Mouse (Mus musculus): ENCODE measurements around the gene Npat.

Gene Npat

DNA sequence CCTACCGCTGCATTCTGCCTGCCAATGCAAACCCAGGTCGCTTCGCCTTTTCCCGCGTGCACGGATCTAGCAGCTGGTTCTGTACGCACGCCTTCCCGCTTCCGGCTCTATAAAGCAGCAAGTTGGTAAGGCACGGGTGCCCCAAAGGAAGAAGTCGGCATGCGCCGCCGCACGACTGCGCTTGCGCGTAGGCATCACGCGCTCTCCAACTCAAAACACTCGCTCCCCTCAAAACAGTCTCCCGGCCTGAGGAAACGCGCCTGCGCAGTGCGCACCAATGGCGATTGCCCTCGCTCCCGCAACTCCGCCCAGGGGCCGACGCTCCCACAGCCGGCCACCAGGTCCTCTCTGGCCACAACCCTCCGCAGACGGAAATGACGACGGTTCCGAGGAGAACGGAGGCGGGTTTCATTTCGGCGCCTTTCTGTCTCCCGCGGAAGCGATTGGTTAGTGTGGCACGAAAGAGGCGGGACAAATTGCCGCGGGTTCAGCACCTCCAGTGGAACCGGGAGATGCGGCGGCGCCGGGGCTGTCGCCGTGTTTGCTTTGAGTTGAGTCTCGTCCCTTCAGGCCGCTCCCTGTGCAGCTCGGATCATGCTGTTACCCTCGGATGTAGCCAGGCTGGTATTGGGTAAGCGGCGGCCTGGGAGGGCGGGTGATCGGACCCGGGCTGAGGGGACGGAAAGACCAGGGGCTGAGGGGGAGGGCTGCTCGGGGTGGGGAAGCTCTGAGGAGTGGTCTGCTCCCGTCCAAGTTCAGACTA, at the start of gene Npat, which contains the start of gene Atm:
Gene Npat (plus strand): TSS at position 490 of the 763 bp plus-strand sequence.
Gene Atm (minus strand): TSS at position 183 of the 763 bp plus-strand sequence.
- DNase-seq (ENCODE audit: low read depth, low spot score) = peak; percentile 100

- DNase-seq (ENCODE audit: low read depth, low spot score) = peak; percentile 47
Observed at GRCm38 (mm10) chr9:53508053-53508452, 28.8 kb upstream of the Npat start.

DNA sequence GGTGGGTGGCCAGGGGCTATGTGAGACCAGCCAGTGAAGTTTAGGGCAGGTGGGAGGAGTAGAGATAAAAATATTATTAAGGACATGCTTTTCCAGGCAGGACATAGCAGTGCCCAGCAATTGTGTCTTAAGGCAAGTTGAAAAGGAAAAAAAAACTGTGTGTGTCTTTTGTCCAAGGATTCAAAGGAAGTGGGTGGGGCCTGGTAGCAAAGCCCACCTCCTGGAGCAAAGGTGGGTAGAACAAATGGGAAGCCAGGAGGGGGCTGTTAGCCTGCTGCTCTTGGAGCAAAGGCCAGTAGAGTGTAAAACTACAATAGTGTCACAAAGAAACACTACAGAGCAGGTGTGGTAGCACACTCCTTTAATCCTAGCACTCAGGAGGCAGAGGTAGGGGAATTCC, 22.8 kb upstream of the Npat start:
- DNase-seq (ENCODE audit: low read depth, low spot score) = no peak

DNA sequence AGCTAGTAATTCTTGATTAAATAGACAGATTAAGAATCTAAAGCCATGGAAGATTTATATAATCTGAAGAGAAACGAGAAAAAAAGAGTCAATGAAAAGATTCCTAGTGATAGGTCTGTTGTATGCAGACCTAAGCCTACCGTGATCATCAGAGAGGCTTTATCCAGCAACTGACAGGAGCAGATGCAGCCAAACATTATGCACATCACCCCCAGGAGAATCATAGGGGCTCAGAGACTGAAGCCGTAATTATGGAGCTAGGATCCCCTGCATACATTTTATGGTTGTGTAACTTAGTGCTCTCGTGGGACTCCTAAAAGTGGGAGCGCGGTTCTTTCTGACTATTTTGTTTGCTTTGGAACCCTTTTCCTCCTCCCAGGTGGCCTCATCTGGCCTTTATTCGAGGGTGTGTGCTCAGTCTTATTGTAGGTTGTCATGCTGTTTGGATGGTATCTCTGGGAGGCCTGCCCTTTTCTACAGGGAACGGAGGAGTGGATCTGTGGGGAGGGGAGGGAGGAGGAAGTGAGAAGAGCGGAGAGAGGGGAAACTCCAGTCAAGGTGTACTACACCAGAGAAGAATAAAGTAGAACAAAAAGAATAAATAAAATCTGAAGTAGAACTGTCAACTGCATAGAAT, 19.4 kb upstream of the Npat start:
- DNase-seq (ENCODE audit: low read depth, low spot score) = no peak

DNA sequence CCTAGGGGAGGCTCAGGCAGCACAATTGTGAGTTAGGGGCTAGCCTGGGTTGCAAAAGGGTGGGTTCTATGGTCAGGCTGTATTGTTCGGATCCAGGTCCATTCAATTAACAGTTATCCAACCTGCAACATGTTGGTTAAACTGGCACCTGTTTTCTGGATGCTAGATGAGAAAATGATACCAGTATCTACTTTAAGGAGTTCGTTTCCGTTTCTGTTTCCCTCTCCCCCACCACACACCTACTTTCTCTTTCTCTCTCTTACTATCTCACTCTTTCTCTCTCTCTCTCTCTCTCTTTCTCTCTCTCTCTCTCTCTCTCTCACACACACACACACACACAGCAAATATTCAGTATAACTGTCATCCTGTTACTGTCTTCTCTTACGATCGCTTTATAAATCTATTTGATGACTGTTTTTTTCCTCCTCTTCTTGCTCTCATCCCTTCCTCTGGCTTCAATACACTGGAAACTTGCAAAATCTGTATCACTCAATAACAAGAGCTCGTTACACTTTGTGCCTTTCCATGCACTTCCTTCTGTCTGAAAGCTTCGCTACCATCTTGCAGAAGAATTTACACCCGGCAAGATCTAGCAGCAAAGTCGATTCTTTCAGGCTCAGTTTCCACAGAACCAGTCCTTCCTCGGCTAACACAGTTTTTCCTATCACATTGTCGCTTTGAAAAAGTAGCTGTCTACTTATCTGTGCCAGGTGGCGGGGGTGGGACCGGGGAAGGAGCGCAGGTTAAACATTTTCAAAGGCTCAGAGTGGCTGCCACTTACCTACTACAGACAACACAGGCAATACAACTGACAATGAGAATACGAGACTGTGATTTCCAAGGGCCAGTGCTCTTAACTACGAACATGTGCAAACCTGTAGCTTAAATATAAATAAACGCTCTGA, 1.2 kb upstream of the Npat start:
- DNase-seq (ENCODE audit: low read depth, low spot score) = no peak

GRCm38 (mm10) chr9:53537336-53537965, 604 bp downstream of the Npat start:
- no peak for DNase-seq (ENCODE audit: low read depth, low spot score)

GRCm38 (mm10) chr9:53570662-53571061, 33.8 kb downstream of the Npat start:
- DNase-seq (ENCODE audit: low read depth, low spot score) = no peak

DNA sequence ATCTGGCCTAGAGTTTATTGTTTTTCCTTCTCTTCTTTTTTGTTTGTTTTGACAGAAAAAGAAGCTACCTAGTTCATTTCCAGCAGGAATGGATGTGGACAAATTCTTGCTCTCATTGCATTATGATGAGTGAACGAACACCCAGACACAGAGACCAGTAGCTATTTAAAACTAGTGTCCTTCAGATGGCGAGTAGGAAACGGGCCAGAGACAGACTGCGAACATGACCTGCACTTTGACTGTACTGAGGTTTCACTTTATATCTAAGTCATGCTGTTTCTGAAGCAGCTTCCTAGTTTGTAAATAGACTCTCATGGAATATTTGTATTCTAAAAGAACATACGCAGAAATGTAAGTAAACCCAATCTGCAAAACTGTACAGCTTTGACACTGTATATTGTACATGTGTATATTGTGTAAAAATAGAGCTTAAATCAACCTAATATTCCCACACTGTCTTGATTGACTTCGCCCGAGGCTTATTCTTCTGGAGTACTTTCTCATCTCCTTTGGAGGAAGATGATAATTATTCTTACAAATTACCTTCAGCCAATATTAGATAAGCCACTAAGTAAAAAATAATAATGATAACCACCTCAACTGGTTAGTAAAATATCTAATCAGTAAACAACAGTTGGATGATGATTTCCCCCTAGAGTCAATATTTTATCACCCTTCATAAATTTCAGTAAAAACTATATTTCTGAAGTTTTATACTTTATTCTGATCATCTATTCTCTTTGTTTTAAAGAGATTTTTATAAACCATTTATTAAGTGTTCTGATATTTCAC, 35.9 kb downstream of the Npat start:
- no peak for DNase-seq (ENCODE audit: low read depth, low spot score)

- no peak for DNase-seq (ENCODE audit: low read depth, low spot score)
Observed at GRCm38 (mm10) chr9:53575721-53576120, 38.9 kb downstream of the Npat start.

- DNase-seq (ENCODE audit: low read depth, low spot score) = no peak
Observed at GRCm38 (mm10) chr9:53581870-53582269, 45.0 kb downstream of the Npat start.

DNA sequence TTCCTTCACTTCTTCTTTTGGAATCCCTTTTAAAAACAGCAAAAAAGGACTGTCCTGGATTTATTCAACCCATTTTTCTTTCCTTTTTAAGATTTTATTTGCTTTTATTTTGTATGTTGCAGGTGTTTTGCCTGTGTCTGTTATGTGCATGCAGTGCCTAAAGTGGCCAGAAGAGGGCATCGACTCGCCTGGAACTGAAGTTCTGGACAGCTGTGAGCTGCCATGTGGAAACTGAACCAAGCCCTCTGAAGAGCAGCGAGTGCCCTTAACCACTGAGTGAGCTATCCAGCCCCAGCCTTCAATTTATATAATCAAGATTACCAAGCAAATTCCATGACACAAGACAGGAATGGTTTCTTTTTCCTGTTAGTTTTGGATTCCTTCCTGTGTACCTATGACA, 57.9 kb downstream of the Npat start:
- DNase-seq (ENCODE audit: low read depth, low spot score) = peak; percentile 36

DNA sequence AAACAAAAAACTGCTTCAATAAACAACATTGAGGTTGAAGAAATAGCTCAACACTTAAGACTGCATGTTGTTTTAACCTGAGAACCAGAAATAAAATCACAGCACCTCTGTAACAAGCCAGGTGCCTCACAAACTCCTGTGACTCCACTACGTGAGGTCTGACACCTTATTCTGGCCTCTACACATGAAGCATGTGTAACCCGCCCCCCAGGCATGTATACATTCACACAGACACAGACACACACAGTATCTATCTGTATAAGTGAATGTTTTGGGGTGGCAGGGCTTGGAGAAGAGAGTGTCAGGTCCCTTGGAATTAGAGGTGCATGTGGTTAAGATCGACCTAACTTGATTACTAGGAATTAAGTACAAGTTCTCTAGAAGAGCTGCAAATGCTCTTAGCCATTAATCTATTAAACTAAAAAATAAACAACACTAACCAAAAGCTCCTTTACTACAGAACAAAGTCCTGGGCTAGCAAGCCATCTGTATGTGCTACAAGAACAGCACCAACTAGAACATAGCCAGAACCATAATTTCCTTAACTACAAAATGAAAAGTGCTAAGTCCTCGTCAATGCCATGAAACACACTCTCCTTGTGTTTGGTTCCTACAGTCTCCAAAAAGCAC, 60.2 kb downstream of the Npat start:
- no peak for DNase-seq (ENCODE audit: low read depth, low spot score)

DNA sequence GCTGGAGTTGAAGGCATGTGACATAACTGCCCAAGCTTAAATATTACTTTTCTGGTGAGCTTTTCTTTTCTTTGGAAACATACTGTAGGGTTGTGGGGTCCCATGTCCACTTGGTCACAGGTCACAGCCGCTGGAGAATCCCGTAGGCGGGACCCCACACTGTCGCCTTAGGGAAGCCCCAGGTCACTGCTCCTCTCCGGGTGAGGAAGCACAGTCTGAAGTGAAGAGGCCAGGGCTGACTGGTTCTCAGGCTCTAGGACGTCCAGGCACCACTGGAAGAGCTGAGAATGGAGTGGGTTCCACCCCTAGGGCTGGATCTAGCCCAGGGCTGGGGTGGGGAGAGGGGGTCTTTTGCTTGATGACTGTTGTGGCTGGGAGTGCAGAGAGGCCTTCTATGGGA, 61.8 kb downstream of the Npat start:
- no peak for DNase-seq (ENCODE audit: low read depth, low spot score)

DNA sequence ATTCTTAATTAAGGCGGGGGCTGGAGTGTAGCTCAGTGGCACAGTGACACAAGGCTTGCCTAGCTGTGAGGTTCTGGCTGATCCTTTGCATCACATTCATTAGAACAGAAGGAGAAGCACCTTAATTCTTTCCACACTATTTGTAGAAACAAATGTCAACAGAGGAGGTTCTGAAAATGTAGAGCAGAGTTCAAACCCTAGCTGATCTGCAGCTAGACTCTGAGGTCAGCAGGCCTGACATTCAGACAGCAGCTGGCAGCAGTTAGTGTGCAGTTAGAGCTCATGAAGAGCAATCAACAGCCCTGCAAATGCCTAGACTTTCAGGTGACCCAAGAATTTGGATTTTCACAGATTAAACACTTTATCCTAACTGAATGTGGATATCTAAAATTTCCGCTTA, 64.7 kb downstream of the Npat start:
- DNase-seq (ENCODE audit: low read depth, low spot score) = no peak

- DNase-seq (ENCODE audit: low read depth, low spot score) = no peak
Observed at GRCm38 (mm10) chr9:53603384-53603783, 66.5 kb downstream of the Npat start.

DNA sequence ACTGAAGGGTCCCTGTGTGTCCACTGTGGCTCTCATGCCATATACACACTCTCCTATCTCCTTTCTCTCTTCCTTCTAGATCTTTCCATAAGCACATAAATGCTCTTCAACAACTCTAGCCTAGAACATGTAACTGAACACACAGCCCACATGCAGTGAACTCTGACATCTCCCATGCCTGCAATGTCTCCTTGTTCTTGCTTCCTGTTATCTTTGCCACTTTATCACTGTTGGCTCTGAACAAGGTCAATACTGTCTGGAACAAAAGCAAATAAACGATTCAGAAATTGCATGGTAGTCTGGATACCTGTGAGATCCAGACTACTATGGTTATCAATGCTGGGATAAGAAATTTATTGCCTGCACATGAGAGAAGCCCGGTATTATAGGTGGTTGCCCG, 67.0 kb downstream of the Npat start:
- no peak for DNase-seq (ENCODE audit: low read depth, low spot score)

- DNase-seq (ENCODE audit: low read depth, low spot score) = no peak
Observed at GRCm38 (mm10) chr9:53604954-53605353, 68.1 kb downstream of the Npat start.

GRCm38 (mm10) chr9:53607192-53607591, 70.3 kb downstream of the Npat start:
- no peak for DNase-seq (ENCODE audit: low read depth, low spot score)

DNA sequence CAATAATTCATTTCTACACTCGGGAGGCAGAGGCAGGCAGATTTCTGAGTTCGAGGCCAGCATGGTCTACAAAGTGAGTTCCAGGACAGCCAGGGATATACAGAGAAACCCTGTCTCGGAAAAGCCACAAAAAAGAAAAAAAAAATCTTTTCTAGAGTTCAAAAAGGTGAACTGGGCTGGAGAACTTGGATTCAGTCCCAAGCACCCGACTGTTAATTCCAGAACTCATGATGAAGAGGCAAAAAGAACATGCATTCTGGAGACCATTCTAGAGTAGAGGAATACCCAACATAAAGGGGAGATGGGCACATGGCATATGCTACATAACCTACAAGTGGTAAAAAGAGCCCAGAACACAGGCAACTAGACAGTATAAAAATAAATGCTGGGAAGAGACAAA, 71.0 kb downstream of the Npat start:
- DNase-seq (ENCODE audit: low read depth, low spot score) = no peak

- DNase-seq (ENCODE audit: low read depth, low spot score) = no peak
Observed at GRCm38 (mm10) chr9:53609306-53609967, 72.6 kb downstream of the Npat start.

Data from WW6 (cell line).